Comparison of ENCODE assay signal across 13 mouse cellular contexts in the genomic region with DNA sequence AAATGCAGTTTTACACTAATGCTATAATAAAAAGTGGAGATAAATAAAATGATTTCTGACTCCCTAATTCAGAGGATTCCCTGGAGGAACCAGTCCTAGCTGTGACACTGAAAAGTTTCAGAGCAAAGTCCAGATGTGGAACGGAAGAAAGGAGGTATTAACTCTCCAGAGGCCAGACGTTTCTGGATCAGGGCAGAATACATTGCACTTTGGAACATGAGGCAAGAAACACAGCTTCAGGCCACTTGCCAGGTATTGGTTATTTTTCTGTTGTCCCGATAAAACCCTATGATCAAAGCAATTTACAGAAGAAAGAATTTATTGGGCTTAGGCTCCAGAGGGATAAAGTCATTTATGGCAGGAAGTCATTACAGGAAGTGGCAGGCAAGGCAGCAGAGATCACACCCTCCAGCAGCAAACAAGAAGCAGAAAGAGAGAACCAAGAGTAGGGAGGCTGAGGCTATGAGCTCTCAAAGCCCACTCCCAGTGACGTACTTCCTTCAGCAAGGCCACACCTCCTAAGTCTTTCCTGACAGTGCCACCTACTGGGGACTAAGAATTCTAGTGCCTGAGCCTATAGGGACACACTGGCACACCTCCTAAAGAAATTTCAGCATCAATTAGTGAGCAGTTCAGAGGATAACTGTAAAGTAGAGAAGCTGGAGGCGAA. TPM values are rescaled to one million over a fixed set of nuclear protein-coding genes. Genes with fewer than 3 reads are reported as not detected.
A peak's percentile ranks its signal among the peaks of the same experiment; 100 is the strongest.
DNase-seq lines count a peak whose midpoint lies in the region; ATAC-seq lines count a peak whose summit lies in the region.
"Had no signal": no experiment of that assay in that cellular context is flagged by ENCODE, and none has a peak within 500 bp of the region (broad histone marks: within the 10 kb centered on the region; RNA-seq: fewer than 3 reads in every experiment).

No protein-coding gene starts in this region.

- H3K4me2 ChIP-seq in forebrain, embryonic 14.5 days (ENCODE audit: low read length) = no peak overlapping the region
- no peak overlapping the region for H3K4me2 ChIP-seq in forebrain, embryonic 13.5 days
- H3K4me2 ChIP-seq: heart, embryonic 12.5 days; liver, embryonic 13.5 days; midbrain, embryonic 12.5 days had no signal

- peak; percentile 19 for DNase-seq in forebrain, embryonic 14.5 days (ENCODE audit: low spot score)
- DNase-seq in 3T3-L1 (ENCODE audit: low read depth, low spot score) = peak; percentile 27
- DNase-seq in T-cell, adult 2 months (ENCODE audit: low spot score) = peak; percentile 1
- DNase-seq in kidney, adult 9 months = peak; percentile 76
- no peak for DNase-seq in adrenal gland, postnatal 25 days
- no peak for DNase-seq in ovary, postnatal 14 days (ENCODE audit: low spot score)
- DNase-seq: cerebellum, adult 11 months; liver, embryonic 13.5 days; spleen, adult 18-20 months had no signal

- H3K36me3 ChIP-seq in forebrain, embryonic 14.5 days (ENCODE audit: control insufficient read depth, insufficient read depth, low read length) = no peaks in the 10 kb centered on the region
- H3K36me3 ChIP-seq in forebrain, embryonic 13.5 days (ENCODE audit: poor library complexity, severe bottlenecking) = no peaks in the 10 kb centered on the region
- H3K36me3 ChIP-seq: heart, embryonic 12.5 days; liver, embryonic 13.5 days; midbrain, embryonic 12.5 days had no signal

- no peaks in the 10 kb centered on the region for H3K9me3 ChIP-seq in forebrain, embryonic 14.5 days (replicated peaks; ENCODE audit: control insufficient read depth, low read length)
- H3K9me3 ChIP-seq in forebrain, embryonic 13.5 days (replicated peaks) = no peaks in the 10 kb centered on the region
- H3K9me3 ChIP-seq: heart, embryonic 12.5 days; liver, embryonic 13.5 days; midbrain, embryonic 12.5 days had no signal

- no peak for ATAC-seq in forebrain, embryonic 14.5 days
- no peak for ATAC-seq in forebrain, embryonic 13.5 days
- ATAC-seq in erythroblast, adult 5-6 weeks (replicated peaks; ENCODE audit: low FRiP score, poor library complexity, severe bottlenecking) = no peak

- 79% methylated on average over 5 of the region's 5 CpGs for WGBS in forebrain, embryonic 14.5 days
- WGBS in forebrain, embryonic 13.5 days = 79% methylated on average over 5 of the region's 5 CpGs

- H3K4me3 ChIP-seq in forebrain, embryonic 14.5 days (ENCODE audit: low read depth, low read length) = no peak overlapping the region
- H3K4me3 ChIP-seq in forebrain, embryonic 13.5 days = no peak overlapping the region
- H3K4me3 ChIP-seq: heart, embryonic 12.5 days; liver, embryonic 13.5 days; midbrain, embryonic 12.5 days had no signal

- no peak overlapping the region for H3K27ac ChIP-seq in forebrain, embryonic 14.5 days (ENCODE audit: low read depth, low read length)
- H3K27ac ChIP-seq in forebrain, embryonic 13.5 days = no peak overlapping the region
- H3K27ac ChIP-seq: liver, embryonic 13.5 days; midbrain, embryonic 12.5 days had no signal

- H3K27me3 ChIP-seq in forebrain, embryonic 14.5 days (replicated peaks; ENCODE audit: control insufficient read depth, insufficient read depth, low read length) = no peaks in the 10 kb centered on the region
- no peaks in the 10 kb centered on the region for H3K27me3 ChIP-seq in forebrain, embryonic 13.5 days
- H3K27me3 ChIP-seq: heart, embryonic 12.5 days; liver, embryonic 13.5 days; midbrain, embryonic 12.5 days had no signal

- H3K9ac ChIP-seq in forebrain, embryonic 14.5 days (ENCODE audit: low read length) = no peak overlapping the region
- H3K9ac ChIP-seq in forebrain, embryonic 13.5 days = no peak overlapping the region
- H3K9ac ChIP-seq: heart, embryonic 12.5 days; liver, embryonic 13.5 days; midbrain, embryonic 12.5 days had no signal

- H3K4me1 ChIP-seq in forebrain, embryonic 14.5 days (ENCODE audit: control insufficient read depth, insufficient read depth, low read length) = no peaks in the 10 kb centered on the region
- no peaks in the 10 kb centered on the region for H3K4me1 ChIP-seq in forebrain, embryonic 13.5 days
- H3K4me1 ChIP-seq: heart, embryonic 12.5 days; liver, embryonic 13.5 days; midbrain, embryonic 12.5 days had no signal

RNA-seq across cellular contexts. Expression of a gene that starts 56.9 kb away (rescaled TPM):
- polyA plus RNA-seq in forebrain, embryonic 14.5 days (2014; fragmentation: Nextera tagmentation; extraction: Ambion mirVana) = 2.8 and 3.3 TPM in 2 replicates
- polyA plus RNA-seq in forebrain, embryonic 13.5 days (2015; fragmentation: Nextera tagmentation; extraction: Ambion mirVana) = 2.7 and 2.8 TPM in 2 replicates
- 0.77 TPM in 1 of 2 replicates, not detected in the other for total RNA-seq in erythroblast, adult 5-6 weeks (2015; ENCODE audit: low replicate concordance)
- total RNA-seq in erythroblast, adult 5-6 weeks (2017; ENCODE audit: low replicate concordance) = 2.4 TPM in 1 of 2 replicates, not detected in the other
- 0.15 and 0.90 TPM in 2 replicates for total RNA-seq in adrenal gland, postnatal 25 days (2021)

Comparison
In these comparisons a context has a peak if more than half of its experiments do, and no peak if none do; other contexts are left out.
1. DNase-seq: peak in forebrain, embryonic 14.5 days (single experiment), 3T3-L1 (single experiment), T-cell, adult 2 months (single experiment) and kidney, adult 9 months (single experiment); none in adrenal gland, postnatal 25 days (single experiment) and ovary, postnatal 14 days (single experiment).